Mouse (Mus musculus) frontal cortex, postnatal 10 days (tissue): ENCODE measurements at regions not wholly inside any gene's neighbourhood (a gene's known extent, or its start where the extent isn't known, plus 50 kb on each side); places are given as distances from the start of the nearest gene placed in this dataset.

Source experiments
- DNase-seq, 2 experiments: peaks; one replicate each; pipeline ENCODE4 v3.0.0; 2022; ENCODE audit warnings: low spot score in 2 of 2, mixed read lengths in 1 of 2

DNA sequence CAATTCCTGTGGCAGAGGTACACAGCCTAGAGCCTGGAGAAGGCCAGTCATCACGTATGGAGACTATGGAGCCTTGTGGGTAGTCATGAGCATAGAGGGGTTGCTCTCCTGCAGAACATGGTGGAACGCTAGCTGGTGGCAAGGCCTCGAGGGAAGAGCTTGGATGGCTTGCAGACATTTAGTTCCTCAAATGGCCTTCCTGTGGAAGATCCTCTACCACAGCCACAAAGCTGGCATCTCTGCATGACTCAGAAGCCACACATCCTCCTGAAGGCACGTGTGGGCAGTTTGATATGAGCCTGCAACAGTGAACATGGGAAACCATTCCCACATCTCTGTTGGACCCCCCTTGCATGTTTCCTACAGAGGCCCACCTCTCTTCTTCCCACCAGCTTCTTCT, 547.9 kb upstream of the Lrrc6 start:
- DNase-seq = no peak

DNA sequence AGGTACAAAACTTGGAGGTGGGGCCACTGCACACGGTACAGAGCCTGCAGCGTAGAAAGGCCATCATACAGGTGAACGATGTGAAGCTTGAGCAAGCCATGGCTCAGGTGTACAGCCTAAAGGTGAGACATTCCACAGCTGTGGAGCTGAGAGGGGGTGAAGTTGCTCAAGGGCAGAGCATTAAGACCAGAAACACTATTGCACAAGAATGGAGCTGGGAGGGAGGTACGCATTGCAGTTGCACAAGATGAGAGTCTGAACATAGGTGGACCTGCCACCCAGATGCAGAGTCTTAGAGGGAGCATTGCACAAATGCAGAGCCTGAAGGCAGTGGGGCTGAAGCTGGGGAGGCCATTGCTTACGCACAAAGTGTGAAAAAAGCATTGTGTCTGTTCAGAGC, 547.4 kb upstream of the Lrrc6 start:
- DNase-seq = no peak

DNA sequence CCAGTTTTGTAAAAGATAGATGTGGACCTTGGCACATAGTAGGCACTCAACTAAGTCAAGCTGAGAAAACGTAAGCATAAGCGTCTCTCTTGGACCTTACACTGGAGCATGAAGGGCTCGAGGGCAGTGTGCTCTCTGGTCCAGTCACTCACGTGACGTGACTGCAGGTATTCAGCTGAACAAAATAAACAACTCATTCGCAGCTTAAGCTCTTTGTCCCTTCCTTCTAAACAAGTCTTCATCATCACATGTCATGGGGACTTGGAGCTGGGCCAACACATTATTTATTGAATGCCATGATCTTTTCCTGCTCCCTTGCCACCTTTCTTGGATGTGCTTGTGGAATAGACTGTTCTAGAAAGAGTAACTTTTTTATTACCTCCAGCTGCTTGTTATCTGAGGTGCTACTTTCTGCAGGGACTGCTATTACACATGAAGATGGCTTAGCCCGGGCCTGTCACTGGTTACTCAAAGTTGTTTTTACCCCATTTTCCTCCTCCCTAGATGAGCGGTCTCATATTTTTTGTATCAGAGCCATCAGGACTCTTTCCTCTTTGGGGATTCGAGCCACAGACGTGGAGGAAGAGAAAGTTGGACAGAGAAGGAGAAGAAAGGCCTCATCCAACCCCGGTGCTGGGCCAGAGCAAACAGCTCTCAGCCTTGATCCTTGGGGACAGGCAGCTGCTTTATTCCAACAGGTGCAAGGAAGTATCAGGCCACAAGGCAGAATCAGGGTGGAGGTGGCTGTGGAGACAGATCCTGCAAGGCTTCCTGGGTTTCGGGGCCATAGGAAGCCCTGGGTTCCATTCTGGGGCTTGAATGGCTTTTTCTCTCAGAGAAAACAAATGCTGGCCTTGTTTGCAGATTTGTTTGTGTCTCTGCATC, 545.5 kb upstream of the Lrrc6 start:
- DNase-seq = no peak

DNA sequence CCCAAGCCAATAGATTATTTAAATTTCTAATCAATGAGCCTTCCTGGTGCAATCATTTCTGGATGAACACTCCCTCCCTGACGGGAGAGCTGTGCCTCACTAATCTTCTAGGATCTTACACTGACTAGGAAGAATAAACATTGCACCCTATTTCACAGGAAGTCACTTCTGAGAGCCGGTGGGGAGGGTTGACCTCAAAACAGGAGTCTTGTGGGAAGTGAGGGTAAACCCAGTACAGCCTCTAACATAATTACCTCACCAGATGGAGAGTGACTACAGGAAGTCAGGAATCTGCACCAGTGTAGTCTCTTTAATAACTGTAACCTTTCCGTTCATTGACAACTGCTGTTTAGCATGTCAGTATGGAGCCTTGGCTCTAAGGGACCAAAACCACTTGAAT, 544.6 kb upstream of the Lrrc6 start:
- no peak for DNase-seq

DNA sequence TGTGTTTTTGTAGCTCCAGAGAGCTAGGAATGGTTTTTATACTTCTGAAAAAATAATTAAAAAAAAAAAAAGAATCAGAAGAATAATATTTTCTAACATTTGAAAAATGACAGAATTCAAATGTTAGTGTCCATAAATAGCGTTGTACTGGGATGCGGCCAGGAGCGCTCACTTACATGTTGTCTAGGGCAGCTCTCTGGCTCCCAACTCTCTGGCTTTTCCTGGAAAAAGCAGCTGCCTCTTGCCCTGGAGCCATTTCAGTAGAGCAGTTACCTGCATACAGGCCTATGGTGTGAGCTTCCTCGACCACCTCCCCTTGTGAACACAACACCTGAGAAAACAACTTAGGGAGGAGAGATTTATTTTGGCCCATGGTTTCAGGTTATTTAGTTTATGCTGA, 544.1 kb upstream of the Lrrc6 start:
- DNase-seq = no peak

DNA sequence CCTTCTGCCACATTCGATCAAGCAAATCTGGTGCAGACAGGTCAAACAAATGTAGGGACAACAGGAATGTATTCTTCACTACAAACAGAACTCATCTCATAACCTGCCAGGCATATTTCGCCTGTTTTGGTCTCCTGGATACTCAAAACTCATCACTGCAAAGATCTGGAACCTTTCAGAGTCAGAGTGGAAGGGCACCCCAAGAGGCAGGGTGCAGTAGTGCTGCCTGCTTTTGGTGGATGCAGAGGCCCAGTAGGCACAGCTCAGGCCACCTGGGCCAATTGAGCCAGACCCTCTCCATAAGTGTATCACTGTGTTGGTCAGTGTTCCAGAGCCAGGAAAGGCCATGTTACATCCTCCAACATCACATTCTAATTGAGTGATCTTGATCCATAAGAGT, 541.4 kb upstream of the Lrrc6 start:
- no peak for DNase-seq

DNA sequence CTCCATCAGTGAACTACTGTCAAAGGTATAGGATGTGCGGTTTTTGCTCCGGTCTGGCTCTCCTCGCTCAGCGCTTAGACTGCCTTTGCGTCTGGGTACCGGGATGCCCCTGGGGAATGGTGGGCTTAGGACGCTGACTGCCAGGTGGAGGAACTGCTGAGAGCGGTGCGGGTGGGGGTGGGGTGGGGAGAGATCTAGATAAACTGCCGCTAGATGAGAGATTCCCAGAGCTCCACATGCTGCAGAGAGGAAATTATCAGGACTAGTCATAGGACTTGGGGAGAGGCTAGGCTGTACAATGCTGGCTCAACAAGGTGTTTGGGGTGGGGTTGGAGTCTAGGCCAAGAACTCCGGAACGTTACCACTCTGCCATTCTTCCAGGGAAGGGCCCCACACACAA, 539.5 kb upstream of the Lrrc6 start:
- no peak for DNase-seq

DNA sequence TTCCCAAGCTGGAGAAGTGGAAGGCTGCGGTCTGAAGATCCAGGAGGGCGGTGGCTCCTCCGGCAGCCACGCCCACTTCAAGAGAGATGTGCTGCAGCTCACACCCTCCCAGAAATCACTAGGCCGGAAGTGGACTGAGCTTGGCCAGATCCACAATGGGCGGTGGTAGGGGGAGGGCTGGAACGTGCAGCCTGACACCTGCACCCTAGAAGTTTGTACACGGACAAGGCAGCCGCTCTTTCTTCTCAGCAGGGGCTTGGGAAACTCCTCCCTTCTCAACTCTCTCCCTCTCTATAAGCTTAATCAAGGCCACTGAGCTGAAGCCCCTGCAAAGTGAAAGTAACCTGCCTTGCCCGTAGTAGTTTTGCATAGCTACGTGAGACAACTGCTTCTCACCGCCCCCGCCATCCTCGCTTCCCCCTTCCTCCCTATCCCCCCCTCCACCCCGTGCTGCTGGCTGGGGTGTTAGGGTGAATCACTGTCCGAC, 538.8 kb upstream of the Lrrc6 start:
- peak in 1 of 2 experiments; percentile 16 for DNase-seq

DNA sequence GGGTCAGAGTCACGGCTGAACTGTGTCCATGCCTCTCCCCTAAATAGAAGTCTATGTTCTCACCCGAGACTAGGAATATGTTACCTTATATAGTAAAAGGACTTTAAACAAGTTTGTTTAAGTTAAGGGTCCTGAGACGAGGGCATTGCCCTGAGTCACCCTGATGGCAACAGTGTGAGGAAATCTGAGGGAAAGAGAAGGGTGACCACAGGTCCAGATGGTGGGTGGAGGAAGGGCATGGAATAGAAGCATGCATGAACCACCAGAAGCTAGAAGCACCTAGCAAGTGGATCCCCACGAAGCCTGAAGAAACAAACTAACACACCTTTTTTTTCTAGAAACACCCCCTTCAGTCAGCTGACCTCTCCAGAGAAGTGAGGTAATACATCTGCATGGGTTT, 536.9 kb upstream of the Lrrc6 start:
- DNase-seq = no peak

DNA sequence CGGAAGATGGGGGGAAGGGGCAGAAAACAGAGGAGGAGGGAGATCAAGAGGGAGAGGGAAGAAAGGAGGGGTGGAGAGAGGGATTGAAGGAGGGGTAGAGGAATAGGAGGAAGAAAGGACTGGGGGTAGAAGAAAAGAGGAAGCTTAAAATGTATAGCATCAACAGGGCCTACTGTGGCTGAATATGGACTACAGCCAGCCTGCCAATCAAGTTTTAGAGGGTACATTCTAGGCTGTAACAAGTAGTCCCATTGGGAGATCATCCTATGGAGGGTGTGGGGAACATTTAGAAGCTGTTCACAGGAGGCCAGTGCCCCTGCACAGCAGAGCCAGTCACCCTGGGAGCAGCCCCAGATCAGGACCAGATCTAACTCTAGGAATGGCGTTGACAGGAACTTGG, 535.6 kb upstream of the Lrrc6 start:
- no peak for DNase-seq

DNA sequence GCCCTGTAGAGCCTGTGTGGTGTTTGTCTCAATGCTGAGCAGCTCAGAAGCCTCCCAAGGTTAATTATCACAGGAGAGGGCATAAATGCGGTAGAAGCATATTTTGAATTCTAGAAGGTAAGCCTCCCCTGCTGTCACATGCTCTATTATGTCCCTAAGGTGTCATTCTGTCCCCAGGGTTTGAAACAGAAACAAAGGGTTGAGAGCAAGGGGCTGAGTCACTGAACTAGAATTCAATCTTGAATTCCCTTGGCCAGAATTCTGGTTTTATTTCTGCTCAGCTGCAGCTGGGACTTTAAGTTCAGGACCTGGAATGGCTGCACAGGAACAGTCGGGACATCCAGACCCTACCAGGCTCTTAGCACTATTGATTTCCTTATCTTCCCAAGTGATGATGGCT, 533.2 kb upstream of the Lrrc6 start:
- no peak for DNase-seq

DNA sequence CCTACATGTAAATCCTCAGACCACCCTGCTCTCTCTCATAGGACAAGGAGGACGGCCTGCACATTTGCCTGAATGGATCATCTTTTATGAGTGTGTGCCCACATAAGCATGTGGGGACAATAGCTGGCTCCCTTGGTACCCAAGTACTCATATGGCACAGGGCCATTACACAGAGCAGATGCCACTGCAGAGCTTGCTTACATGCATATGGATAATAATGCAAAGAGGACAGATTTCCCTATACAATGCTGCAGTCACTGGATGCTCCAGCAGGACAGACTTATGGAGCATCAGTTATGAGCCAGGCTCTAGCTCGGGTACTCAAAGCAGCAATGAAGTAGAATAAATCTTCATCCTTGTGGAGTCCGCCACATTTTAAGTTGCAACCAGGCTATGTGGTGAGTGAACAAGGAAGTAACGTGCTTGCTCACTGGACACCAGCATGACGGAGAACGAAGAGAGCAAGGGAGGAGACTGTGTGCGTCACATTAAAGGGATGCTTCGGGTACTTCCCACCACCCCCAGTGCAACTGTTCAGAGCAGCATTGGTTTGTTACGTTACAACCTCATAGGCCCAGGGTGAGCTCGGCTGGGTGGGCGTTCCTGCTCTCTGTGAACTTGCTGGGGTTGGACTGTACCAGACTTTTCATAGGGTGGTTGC, 531.3 kb upstream of the Lrrc6 start:
- DNase-seq = no peak

DNA sequence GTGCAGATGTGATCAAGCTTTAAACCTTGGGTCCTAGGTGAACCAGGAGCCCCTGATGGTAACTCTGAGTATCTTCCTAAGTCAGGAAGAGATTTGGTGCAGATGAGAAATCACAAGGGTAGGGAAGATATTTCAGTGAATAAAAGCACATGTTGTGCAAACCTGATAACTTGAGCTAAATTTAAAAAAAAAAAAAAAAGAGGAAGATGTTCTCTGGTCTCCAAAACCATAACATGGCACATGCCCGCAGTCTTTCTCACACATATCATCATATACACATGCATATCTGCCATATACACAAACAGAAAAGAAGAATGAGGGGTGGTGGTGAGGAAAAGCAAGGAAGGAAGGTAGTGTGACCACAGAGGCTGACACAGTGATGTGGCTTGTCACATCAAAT, 530.3 kb upstream of the Lrrc6 start:
- no peak for DNase-seq

DNA sequence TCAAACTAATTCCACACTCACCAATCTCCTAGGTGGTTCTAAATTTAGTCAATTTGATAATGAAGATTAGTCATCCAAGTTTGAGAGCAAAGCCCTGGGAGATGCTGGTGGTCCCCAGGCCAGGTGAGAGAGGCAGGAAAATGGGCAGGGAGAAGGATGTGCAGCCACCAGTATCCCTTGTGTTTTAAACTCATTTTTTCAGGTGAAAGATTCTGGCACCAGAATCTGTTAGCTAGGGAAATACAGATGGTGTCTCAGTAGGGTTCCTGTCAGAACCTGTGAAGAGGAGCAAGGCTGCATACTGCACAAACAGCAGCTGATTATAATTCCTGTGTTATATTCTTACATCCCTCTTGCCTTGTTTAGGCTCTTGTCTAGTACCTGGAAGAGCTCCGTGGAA, 527.5 kb upstream of the Lrrc6 start:
- no peak for DNase-seq

DNA sequence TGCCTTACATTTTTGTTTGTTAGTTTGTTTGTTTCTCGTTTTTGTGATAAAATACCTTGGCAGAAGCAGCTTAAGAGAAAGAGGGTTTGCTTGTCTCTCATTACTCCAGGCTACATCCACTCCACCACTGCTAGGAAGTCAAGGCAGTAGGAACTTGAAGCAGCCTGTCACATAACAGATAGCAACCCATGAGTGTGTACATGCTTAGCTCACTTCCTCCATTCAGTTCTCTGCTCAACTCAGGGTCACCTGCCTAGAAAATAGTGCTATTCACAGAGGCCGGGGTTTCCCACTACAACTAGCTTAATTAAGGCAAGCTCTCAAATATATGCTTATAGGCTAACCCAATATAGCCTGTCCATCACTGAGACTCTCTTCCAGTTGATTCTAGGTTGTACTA, 527.0 kb upstream of the Lrrc6 start:
- no peak for DNase-seq

DNA sequence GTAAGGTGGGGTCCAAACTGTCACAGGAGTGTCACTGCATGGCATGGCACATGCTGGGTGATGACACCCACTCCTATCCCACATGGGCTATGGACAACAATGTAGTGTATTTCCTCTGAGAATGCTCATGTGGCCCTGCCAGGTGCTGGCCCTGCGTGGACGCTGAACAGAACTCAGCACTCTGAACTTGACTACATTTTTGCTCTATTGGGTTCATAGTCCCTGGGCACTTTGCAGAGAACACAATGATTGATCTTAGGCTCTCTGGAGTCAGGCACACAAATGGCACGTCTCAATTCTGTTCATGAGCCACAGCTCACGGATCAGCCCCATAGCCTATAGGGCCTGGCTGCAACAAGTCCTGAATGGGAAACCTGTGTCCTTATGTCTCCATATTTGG, 525.0 kb upstream of the Lrrc6 start:
- no peak for DNase-seq

DNA sequence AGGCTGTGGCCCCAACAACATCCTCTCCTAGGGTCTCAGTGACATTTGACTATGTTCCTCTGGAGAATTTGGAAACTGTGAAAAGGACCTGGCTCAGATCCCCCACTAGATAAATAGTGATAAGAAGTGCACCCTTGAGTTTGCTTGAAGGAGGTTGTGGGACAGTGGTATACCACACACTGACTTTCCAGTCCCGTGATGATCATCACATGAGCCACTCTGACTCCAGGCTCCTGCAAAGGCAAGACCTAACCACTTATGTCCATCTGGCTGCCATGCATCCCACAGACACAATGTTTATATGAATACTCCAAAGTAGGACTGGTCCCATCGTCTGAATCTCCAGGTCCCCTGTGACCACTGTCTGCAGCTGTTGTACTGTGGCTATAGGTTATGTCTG, 523.7 kb upstream of the Lrrc6 start:
- no peak for DNase-seq

DNA sequence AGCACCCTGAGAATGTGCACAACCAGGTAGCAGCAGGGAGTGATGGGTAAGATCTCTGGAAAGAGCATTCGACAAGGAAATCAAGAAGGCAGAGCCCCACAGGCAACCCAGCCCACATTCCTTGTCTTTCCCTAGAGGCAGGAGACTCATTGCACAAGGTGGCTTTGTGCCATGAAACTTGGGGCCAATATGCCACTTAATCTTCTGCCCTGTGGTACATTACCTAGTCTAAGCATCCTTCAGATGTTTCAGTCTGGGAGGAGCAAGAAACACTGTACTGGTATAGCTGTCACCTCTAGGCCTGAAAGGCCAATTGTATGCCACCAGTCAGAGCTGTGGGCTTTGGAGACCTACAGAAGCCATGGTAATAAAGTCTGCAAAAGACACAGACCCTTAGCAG, 522.4 kb upstream of the Lrrc6 start:
- DNase-seq = no peak

DNA sequence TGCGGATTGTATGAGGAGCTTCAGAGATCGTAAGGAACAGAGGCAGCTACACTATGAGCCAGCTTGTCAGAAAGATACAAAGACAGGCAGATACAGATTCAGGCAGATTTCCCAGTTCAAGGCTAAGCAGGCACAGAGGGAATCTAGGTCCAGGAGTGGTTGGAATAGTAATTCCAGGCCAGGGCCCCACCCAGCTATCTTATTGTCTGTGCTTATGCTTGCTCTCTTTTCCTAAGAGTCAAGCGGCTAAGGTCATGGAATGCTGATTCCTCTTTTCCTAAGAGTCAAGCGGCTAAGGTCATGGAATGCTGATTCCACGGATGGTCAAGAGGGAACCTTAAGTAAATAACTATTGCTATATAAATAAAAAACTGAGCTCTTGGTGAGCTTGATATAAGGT, 520.7 kb upstream of the Lrrc6 start:
- DNase-seq = no peak

DNA sequence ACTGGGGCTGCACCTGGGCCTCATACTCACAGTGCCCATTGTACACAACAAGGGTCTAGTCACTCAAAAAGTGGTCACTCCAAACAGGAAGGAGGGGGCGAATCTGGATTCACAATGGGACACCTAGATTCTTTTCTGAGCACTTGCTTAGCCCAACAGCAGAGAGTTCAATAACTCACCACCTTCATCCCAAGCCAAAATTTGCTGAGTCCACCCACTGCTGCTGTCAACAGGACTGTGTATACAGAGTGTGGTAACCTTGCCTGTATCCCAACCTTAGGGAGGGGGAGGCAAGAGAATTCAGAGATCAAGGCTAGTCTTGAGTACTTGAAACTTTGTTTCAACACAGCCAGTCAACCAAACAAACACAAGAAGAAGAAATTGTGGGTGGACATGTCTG, 519.2 kb upstream of the Lrrc6 start:
- DNase-seq = no peak

DNA sequence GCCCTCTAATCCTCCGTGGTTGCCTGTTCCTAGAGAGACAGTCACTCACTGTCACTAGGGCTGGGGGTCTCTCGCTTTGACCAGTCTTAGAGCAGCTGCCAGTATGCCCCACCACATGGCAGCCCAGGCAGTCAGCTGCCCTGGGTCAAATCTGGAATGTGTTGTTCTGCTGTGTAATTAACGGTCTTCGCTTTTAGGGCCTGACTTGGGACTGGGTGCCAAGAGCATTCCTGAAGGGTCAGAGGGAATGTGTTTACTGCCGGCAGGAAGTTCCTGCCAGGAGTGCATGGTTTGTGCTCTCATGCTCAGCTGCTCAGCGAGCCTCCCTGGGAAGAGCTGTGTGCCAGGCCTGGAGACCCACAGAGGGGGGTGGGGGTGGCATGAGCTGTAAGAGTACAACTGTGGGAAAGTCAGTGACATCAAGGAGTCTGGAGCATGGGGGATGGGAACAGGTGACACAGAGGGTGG, 518.5 kb upstream of the Lrrc6 start:
- no peak for DNase-seq
